Mouse (Mus musculus): ENCODE measurements around the gene 1190002N15Rik. TPM values are rescaled to one million over a fixed set of nuclear protein-coding genes. Genes with fewer than 3 reads are reported as not detected.

Gene 1190002N15Rik
- polyA plus RNA-seq, 1 experiment from 2014 or later = 32.6 TPM

GRCm38 (mm10) chr9:94491467-94491866 is 46.4 kb downstream of the 1190002N15Rik start:
- no peak overlapping the region for H3K9ac ChIP-seq (ENCODE audit: low read depth, low read length)
- no peak overlapping the region for H3K27ac ChIP-seq (replicated peaks; ENCODE audit: low read depth, low read length)
- ATAC-seq (ENCODE audit: low read depth) = no peak
- H3K4me3 ChIP-seq (ENCODE audit: low read depth, low read length) = no peak overlapping the region
- H3K4me1 ChIP-seq (ENCODE audit: control insufficient read depth, insufficient read depth, low read length) = no peaks in the 10 kb centered on the region
- H3K9me3 ChIP-seq (ENCODE audit: control insufficient read depth, low read length) = no peaks in the 10 kb centered on the region
- H3K36me3 ChIP-seq (ENCODE audit: control insufficient read depth, insufficient read depth, low read length) = no peaks in the 10 kb centered on the region
- no peak for DNase-seq (ENCODE audit: low spot score)
- H3K4me2 ChIP-seq (ENCODE audit: low read depth, low read length) = no peak overlapping the region
- H3K27me3 ChIP-seq (replicated peaks; ENCODE audit: control insufficient read depth, insufficient read depth, low read length) = no peaks in the 10 kb centered on the region
- 70% methylated on average over 9 of the region's 9 CpGs for WGBS

DNA sequence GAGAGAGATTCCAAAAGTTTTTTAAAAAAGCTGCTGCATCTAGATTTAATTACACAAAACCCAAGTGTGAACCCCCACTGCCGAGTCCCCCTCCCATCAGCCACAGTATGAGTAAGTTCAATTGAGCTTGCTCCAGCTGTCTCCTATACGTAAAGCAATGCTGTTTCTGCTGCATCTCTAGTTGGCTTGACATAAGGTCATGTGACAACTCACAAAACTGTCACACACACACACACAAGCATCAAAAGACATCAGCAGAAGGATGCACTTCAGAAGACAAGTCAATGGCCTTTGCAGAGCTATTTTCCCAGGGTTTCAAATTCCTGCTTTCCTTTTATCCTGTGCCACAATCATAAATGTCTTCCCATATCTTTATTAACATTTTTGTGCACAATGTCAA is 49.9 kb downstream of the 1190002N15Rik start:
- H3K9ac ChIP-seq (ENCODE audit: low read depth, low read length) = no peak overlapping the region
- no peak for ATAC-seq (ENCODE audit: low read depth)
- H3K4me1 ChIP-seq (ENCODE audit: control insufficient read depth, insufficient read depth, low read length) = no peaks in the 10 kb centered on the region

GRCm38 (mm10) chr9:94483291-94483879 is 54.5 kb downstream of the 1190002N15Rik start:
- Histone ChIP-seq H3K4me1 (ENCODE audit: control insufficient read depth, insufficient read depth, low read length) (peaks cover 8% of the 10 kb centered on the region; the same call in 1 of the 2 replicates), H3K9me3 (ENCODE audit: control insufficient read depth, low read length) (no peaks in the 10 kb centered on the region), H3K36me3 (ENCODE audit: control insufficient read depth, insufficient read depth, low read length) (no peaks in the 10 kb centered on the region), H3K4me2 (ENCODE audit: low read depth, low read length) (peak overlapping the region; percentile 10; the same call in 1 of the 2 replicates), H3K9ac (ENCODE audit: low read depth, low read length) (no peak overlapping the region), H3K4me3 (ENCODE audit: low read depth, low read length) (no peak overlapping the region), H3K27me3 (replicated peaks; ENCODE audit: control insufficient read depth, insufficient read depth, low read length) (no peaks in the 10 kb centered on the region), H3K27ac (replicated peaks; ENCODE audit: low read depth, low read length) (no peak overlapping the region)
- ATAC-seq (ENCODE audit: low read depth) = no peak
- no peak for DNase-seq (ENCODE audit: low spot score)
- 58% methylated on average over 6 of the region's 6 CpGs for WGBS

More for the DNA sequence above, 49.9 kb downstream of the 1190002N15Rik start:
- no peak overlapping the region for H3K4me2 ChIP-seq (ENCODE audit: low read depth, low read length)
- H3K4me3 ChIP-seq (ENCODE audit: low read depth, low read length) = no peak overlapping the region
- H3K27ac ChIP-seq (replicated peaks; ENCODE audit: low read depth, low read length) = no peak overlapping the region
- no peak for DNase-seq (ENCODE audit: low spot score)
- no peaks in the 10 kb centered on the region for H3K9me3 ChIP-seq (ENCODE audit: control insufficient read depth, low read length)
- WGBS = 75% methylated on average over 2 of the region's 2 CpGs
- no peaks in the 10 kb centered on the region for H3K36me3 ChIP-seq (ENCODE audit: control insufficient read depth, insufficient read depth, low read length)
- H3K27me3 ChIP-seq (replicated peaks; ENCODE audit: control insufficient read depth, insufficient read depth, low read length) = no peaks in the 10 kb centered on the region

GRCm38 (mm10) chr9:94482215-94482975 is 55.5 kb downstream of the 1190002N15Rik start:
- Histone ChIP-seq H3K4me2 (ENCODE audit: low read depth, low read length) (peak overlapping the region; percentile 2; the same call in 1 of the 2 replicates), H3K36me3 (ENCODE audit: control insufficient read depth, insufficient read depth, low read length) (no peaks in the 10 kb centered on the region), H3K9ac (ENCODE audit: low read depth, low read length) (no peak overlapping the region), H3K9me3 (ENCODE audit: control insufficient read depth, low read length) (no peaks in the 10 kb centered on the region), H3K27ac (replicated peaks; ENCODE audit: low read depth, low read length) (no peak overlapping the region), H3K4me1 (ENCODE audit: control insufficient read depth, insufficient read depth, low read length) (peaks cover 8% of the 10 kb centered on the region; the same call in 1 of the 2 replicates), H3K4me3 (ENCODE audit: low read depth, low read length) (no peak overlapping the region), H3K27me3 (replicated peaks; ENCODE audit: control insufficient read depth, insufficient read depth, low read length) (no peaks in the 10 kb centered on the region)
- DNase-seq (ENCODE audit: low spot score) (peak; percentile 85), ATAC-seq (ENCODE audit: low read depth) (peak; percentile 88)
- WGBS = 50% methylated on average over 10 of the region's 10 CpGs

DNA sequence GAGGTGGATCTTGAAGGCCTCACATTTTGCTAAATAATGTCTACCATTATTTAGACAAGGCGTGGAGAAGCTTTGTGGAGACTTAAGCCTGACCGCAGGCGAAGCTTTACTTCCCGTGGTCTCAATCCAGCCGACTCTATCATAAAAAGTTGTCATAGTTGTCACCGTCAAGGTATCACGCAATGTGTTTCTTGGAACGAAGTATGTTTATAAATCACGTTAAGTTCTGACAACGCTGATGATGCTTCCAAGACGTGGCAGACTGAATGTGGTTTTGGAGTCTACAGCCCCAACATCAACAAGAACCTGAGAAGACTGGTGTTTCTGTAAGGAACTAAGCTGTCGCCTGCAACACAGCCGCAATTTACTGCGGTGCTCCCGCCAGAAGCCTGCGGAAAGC is 56.8 kb downstream of the 1190002N15Rik start:
- Histone ChIP-seq H3K4me1 (ENCODE audit: control insufficient read depth, insufficient read depth, low read length) (peaks cover 8% of the 10 kb centered on the region; the same call in 1 of the 2 replicates), H3K9me3 (ENCODE audit: control insufficient read depth, low read length) (no peaks in the 10 kb centered on the region), H3K4me2 (ENCODE audit: low read depth, low read length) (no peak overlapping the region), H3K4me3 (ENCODE audit: low read depth, low read length) (no peak overlapping the region), H3K9ac (ENCODE audit: low read depth, low read length) (no peak overlapping the region), H3K36me3 (ENCODE audit: control insufficient read depth, insufficient read depth, low read length) (no peaks in the 10 kb centered on the region), H3K27ac (replicated peaks; ENCODE audit: low read depth, low read length) (0 out of 2 replicates have a peak overlapping the region, but pooled peaks have one; percentile 1), H3K27me3 (replicated peaks; ENCODE audit: control insufficient read depth, insufficient read depth, low read length) (no peaks in the 10 kb centered on the region)
- 72% methylated on average over 16 of the region's 16 CpGs for WGBS
- ATAC-seq (ENCODE audit: low read depth) (no peak), DNase-seq (ENCODE audit: low spot score) (peak; percentile 59)

DNA sequence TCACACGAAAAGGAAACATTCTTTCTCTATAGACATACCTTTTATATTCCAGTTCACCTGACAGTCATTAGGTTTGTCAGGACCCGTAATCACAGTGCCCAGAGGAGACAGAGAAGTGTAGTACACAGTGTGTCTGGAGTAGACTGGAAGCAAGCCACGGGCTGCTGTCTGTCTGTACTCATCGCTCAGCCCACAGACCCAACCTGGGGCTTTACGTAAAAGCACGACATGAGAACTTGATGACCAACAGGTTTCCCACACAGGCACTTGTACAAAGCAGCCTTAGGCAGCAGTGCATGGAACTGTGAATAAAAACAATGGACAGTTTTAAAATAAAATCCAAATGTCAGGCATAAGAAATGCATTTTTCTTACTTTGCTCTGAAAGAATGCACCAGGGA is 58.5 kb downstream of the 1190002N15Rik start:
- Histone ChIP-seq H3K27me3 (replicated peaks; ENCODE audit: control insufficient read depth, insufficient read depth, low read length) (no peaks in the 10 kb centered on the region), H3K4me1 (ENCODE audit: control insufficient read depth, insufficient read depth, low read length) (peaks cover 8% of the 10 kb centered on the region; the same call in 1 of the 2 replicates), H3K9ac (ENCODE audit: low read depth, low read length) (no peak overlapping the region), H3K9me3 (ENCODE audit: control insufficient read depth, low read length) (no peaks in the 10 kb centered on the region), H3K36me3 (ENCODE audit: control insufficient read depth, insufficient read depth, low read length) (no peaks in the 10 kb centered on the region), H3K4me3 (ENCODE audit: low read depth, low read length) (no peak overlapping the region), H3K27ac (replicated peaks; ENCODE audit: low read depth, low read length) (no peak overlapping the region), H3K4me2 (ENCODE audit: low read depth, low read length) (no peak overlapping the region)
- 49% methylated on average over 6 of the region's 6 CpGs for WGBS
- DNase-seq (ENCODE audit: low spot score) (no peak), ATAC-seq (ENCODE audit: low read depth) (no peak)

DNA sequence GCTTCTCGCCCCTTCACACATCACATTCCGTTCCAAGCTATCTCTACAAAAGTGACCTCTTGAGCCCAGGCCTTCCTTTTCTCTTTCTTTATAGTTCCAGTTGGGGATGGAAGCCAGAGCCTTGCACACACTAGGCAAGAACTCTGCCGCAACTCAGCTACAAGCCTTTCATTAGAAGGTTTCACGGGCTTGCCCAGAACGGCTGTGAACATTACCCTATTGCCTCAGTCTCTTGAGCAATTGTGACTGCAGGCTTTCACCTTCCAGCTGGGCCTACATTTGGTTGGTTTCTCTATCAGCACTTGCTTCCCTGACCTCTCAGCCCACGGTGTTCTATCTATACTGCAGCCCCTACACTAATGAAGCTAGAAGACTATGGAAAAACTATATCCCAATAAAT is 58.9 kb downstream of the 1190002N15Rik start:
- no peaks in the 10 kb centered on the region for H3K9me3 ChIP-seq (ENCODE audit: control insufficient read depth, low read length)

DNA sequence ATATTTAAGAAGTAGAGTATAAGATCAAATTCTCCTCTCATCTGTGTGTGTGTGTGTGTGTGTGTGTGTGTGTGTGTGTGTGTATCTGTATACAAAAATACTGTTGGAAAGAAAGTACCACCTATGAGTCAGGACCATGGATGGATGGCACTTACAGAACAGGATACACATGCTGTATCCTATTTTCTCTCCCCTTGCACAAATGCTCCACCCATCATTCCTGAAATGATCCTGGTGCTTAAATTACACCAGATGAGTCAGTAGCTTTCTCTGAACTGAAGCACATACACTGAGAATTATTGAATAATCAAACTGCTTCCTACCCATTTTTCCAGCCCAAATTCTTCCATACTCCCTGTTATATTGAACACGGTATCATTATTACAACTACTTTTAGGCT is 61.9 kb downstream of the 1190002N15Rik start:
- Histone ChIP-seq H3K9ac (ENCODE audit: low read depth, low read length) (no peak overlapping the region), H3K36me3 (ENCODE audit: control insufficient read depth, insufficient read depth, low read length) (no peaks in the 10 kb centered on the region), H3K4me1 (ENCODE audit: control insufficient read depth, insufficient read depth, low read length) (peaks cover 8% of the 10 kb centered on the region; the same call in 1 of the 2 replicates), H3K4me2 (ENCODE audit: low read depth, low read length) (no peak overlapping the region), H3K9me3 (ENCODE audit: control insufficient read depth, low read length) (no peaks in the 10 kb centered on the region), H3K4me3 (ENCODE audit: low read depth, low read length) (no peak overlapping the region), H3K27me3 (replicated peaks; ENCODE audit: control insufficient read depth, insufficient read depth, low read length) (no peaks in the 10 kb centered on the region), H3K27ac (replicated peaks; ENCODE audit: low read depth, low read length) (no peak overlapping the region)
- WGBS = 90% methylated on average over 1 of the region's 1 CpGs
- ATAC-seq (ENCODE audit: low read depth) (no peak), DNase-seq (ENCODE audit: low spot score) (no peak)

More for the DNA sequence above, 58.9 kb downstream of the 1190002N15Rik start:
- 89% methylated on average over 6 of the region's 6 CpGs for WGBS
- no peak overlapping the region for H3K4me2 ChIP-seq (ENCODE audit: low read depth, low read length)
- no peak overlapping the region for H3K4me3 ChIP-seq (ENCODE audit: low read depth, low read length)
- DNase-seq (ENCODE audit: low spot score) (no peak), ATAC-seq (ENCODE audit: low read depth) (no peak)
- H3K36me3 ChIP-seq (ENCODE audit: control insufficient read depth, insufficient read depth, low read length) = no peaks in the 10 kb centered on the region
- no peaks in the 10 kb centered on the region for H3K27me3 ChIP-seq (replicated peaks; ENCODE audit: control insufficient read depth, insufficient read depth, low read length)
- H3K4me1 ChIP-seq (ENCODE audit: control insufficient read depth, insufficient read depth, low read length) = peaks cover 8% of the 10 kb centered on the region; the same call in 1 of the 2 replicates
- H3K27ac ChIP-seq (replicated peaks; ENCODE audit: low read depth, low read length) = no peak overlapping the region
- H3K9ac ChIP-seq (ENCODE audit: low read depth, low read length) = no peak overlapping the region
